Mouse (Mus musculus): ENCODE data around the gene Slc9a3r1.

Slc9a3r1 gene

GRCm38 (mm10) chr11:115162832-115163480 is at the start of gene Slc9a3r1:
Gene Slc9a3r1, plus strand, starts transcription at chr11:115163341.
- DNase-seq = peak; percentile 99

GRCm38 (mm10) chr11:115119409-115119808 is 43.7 kb upstream of the Slc9a3r1 start:
- DNase-seq = no peak

DNA sequence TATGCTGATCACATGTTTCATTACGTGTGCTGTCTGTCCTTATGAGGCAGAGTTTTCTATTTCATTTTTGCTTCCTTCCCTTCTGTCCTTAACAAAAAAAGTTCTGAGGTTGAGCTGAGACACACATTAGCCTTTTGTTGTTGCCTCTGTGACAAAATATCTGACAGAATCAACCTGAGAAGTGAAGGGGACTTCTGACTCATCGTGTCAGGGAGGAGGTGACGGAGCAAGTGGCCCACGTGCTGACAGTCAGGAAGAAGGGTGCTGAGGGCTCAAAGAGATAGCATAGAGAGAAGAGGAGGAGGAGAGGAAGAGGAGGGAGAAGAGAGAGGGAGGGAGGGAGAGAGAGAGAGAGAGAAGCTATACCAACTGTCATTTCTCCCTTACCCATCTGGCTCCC is 34.7 kb upstream of the Slc9a3r1 start:
- no peak for DNase-seq

DNA sequence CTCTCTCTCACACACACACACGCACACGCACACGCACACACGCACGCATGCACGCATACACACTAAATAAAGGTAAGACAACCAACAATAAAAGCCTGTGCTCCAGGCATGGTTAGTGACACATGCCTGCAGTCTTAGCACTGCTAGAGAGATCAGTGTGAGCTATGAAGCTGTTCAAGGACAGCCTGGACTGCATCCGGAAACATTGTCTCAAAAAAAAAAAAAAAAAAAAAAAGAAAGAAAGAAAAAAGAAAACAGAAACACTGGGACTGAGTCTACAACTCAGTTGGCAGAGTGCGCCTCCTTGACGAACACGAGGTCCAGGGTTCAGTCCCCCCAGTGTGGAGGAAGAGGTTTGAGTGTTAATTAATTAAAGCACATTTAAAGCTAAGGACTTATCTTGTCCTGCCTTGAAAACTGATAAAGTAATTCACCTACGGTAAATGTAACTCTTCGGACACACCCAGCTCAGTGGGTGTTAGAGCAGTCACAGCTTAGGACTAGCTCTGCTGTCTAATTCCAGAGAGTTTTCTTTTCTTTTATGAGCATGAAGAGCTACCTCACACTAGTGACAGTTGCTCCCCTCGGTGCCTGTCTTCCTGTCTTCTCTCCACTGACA is 33.5 kb upstream of the Slc9a3r1 start:
- DNase-seq = no peak

GRCm38 (mm10) chr11:115131768-115132381 is 31.3 kb upstream of the Slc9a3r1 start:
- DNase-seq = no peak

DNA sequence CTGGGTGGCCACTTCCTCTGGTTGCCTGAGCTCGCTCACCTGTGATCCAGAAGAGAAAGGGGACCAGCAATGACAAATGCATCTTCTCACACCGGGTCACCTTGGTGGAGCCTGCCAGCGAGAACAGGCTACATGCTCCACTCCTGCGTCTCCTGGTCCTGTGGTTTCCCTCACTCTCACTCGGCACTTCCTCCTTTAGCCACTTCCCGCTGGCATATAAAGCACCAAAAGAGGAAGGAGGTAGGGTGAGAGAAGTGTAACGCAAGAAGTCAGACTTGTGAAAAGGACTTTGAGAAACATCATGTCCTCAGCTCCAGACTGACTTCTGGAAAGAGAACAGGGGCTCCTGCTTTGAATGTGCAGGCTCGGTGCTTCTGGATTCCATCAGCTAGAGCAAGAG is 29.3 kb upstream of the Slc9a3r1 start, which contains the start of gene Cd300lf:
Gene Cd300lf, minus strand, starts transcription at position 193 of the 400 bp plus-strand sequence.
- no peak for DNase-seq

DNA sequence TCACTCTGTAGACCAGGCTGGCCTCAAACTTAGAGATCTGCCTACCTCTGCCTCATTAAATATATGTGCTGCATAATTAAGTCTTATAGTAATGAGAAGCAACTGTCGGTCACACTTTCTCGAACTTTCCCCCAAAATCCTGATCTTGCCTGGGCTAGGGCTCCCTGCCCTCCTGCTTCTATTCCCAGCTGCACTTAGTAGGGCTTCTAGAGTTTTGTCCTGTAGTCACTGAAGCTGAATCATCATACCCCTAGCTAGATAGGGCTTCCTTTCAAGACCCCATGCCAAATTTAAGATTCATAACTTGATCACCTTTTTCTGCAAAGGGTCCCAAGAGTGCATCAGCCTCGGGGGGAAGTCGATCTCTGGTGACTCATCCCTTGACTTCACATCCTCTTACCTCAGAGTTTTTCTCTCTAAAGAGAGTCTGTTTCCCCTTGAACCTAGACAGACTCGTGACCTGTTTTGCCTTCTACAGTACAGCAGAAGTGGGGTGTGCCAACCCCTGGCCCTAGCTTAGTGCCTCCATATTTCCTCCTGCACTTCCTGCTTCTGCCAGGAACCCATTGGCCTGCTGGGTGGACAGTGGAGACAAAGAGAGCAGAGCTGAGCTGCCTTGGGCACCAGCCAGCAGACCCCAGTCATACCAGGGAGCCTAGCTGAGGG is 24.4 kb upstream of the Slc9a3r1 start:
- no peak for DNase-seq

DNA sequence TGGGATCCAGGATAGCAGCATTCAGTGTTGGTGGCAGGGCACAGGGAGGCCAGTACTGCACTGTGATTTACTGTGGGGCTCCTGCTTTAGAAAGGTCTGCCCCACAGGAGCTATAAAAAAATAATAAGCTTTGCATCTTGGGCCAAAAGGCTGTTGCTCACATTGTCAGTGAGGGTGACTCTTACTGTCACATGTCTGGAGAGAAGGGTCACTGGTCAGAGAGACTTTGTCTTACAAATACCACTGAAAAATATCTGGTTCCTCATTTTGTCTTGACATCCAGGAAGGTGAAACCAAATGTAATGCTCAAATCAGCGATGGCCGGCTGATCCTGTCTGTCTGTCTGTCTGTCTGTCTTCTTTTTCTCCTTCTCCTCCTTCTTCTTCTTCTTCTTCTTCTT is 21.2 kb upstream of the Slc9a3r1 start:
- no peak for DNase-seq

DNA sequence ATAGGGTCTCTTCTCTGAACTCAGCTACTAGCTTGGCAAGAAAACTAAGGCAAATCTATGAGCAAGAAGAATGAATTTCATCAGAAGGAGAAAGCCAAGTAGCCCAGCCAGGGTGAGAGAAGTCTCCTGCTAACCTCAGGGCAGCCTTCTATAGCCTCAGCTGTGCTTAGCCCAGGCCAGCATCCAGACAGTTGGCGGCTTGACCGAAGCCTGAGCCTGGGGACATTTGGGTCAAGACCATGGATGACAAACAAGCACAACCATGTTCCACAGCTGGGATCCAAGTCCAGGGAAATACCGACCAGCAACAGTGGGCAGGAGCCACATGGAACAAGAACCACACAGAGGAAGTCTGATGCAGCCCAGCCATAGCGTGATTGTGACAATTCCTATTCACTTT is 15.3 kb upstream of the Slc9a3r1 start:
- no peak for DNase-seq

GRCm38 (mm10) chr11:115150741-115151254 is 12.3 kb upstream of the Slc9a3r1 start:
- no peak for DNase-seq

- DNase-seq = peak; percentile 81
Measured at GRCm38 (mm10) chr11:115151755-115152429, 11.2 kb upstream of the Slc9a3r1 start.

GRCm38 (mm10) chr11:115153088-115153487 is 10.1 kb upstream of the Slc9a3r1 start:
- no peak for DNase-seq

GRCm38 (mm10) chr11:115153699-115154292 is 9.3 kb upstream of the Slc9a3r1 start:
- peak; percentile 89 for DNase-seq

DNA sequence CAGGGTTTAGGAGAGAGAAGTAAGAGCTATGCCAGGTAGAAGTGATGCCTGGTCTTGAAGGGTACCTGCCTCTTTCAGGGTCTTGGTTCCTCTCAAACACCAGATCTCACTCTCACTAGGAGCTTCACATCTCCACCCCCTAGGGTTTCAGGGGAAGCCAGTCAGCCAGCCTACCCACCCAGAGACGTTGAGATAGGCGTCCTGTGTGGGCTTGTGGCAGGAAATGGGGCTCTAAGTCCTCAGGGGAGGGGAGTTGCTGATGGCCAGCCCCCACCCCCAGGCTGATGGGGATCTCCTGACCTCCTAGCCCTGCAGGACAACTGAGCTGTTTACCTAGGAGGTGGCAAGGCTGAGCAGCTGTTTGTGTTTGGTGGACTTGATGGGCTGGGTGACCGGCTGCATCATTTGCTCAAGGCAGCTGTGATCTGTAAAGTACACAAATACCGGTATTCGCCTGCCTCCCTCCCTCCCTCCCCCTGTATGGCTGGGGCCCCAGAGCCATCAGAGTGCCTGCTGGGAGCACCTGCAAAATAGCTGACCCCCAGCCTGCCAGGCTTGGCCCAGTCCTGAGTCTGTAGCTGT is 8.0 kb upstream of the Slc9a3r1 start:
- no peak for DNase-seq

- DNase-seq = no peak
Measured at GRCm38 (mm10) chr11:115157933-115158719, 5.0 kb upstream of the Slc9a3r1 start.

GRCm38 (mm10) chr11:115160016-115160797 is 2.9 kb upstream of the Slc9a3r1 start:
- DNase-seq = peak; percentile 86

- peak; percentile 89 for DNase-seq
Measured at GRCm38 (mm10) chr11:115160883-115161577, 2.1 kb upstream of the Slc9a3r1 start.

GRCm38 (mm10) chr11:115161578-115162204 is 1.4 kb upstream of the Slc9a3r1 start:
- DNase-seq = no peak

DNA sequence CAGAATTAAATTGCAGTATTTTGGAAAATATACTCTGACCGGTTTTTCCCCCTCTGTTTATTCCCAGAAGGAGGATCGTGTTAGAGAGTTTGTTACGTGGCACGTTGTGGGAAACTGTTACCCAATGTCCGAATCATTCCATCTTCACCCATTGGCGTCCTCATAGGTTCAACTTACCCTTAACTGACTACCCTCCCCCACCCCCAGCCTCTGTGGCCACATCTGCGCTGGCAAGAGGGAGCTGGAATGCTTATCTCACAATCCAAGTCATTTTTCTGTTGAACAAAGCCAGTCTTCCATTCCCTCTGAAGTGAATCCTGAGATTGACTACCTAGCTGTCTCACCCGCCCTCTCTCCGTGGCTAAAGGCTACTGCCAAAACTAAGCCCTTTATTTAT is 938 bp upstream of the Slc9a3r1 start:
- no peak for DNase-seq

Data from kidney, postnatal 10 days (tissue).